Mouse (Mus musculus) erythroblast, adult 5-6 weeks (primary cell): ENCODE measurements around the gene Cers5. TPM values are rescaled to one million over a fixed set of nuclear protein-coding genes. Genes with fewer than 3 reads are reported as not detected.
"Not testable (repeated sequence)": the region's sequence is repeated elsewhere in the genome, so short reads cannot be mapped to it uniquely, and the experiment has no call there.

Source experiments
- ATAC-seq: replicated peaks from 2 replicates; pipeline ENCODE4 v1.8.0; 2016; ENCODE audit warnings: moderate number of reproducible peaks, mild to moderate bottlenecking, moderate TSS enrichment, inconsistent platforms; ENCODE audit not compliant: poor library complexity, low FRiP score, severe bottlenecking
- total RNA-seq, 2 experiments: library from RNA; stranded (forward) in 1 of 2; stranded (reverse) in 1 of 2; fragments of 150-400 nt in 1 of 2; fragments of 200-764, 138-1000 nt in 1 of 2; gene quantifications; 2 replicates each; pipeline versions ENCODE4 v1.2.3 to v1.2.4; 2015 to 2017; ENCODE audit warnings: low replicate concordance in 2 of 2

Cers5 gene
- total RNA-seq, 2 experiments from 2014 or later: 5.9 to 9.2 TPM

DNA sequence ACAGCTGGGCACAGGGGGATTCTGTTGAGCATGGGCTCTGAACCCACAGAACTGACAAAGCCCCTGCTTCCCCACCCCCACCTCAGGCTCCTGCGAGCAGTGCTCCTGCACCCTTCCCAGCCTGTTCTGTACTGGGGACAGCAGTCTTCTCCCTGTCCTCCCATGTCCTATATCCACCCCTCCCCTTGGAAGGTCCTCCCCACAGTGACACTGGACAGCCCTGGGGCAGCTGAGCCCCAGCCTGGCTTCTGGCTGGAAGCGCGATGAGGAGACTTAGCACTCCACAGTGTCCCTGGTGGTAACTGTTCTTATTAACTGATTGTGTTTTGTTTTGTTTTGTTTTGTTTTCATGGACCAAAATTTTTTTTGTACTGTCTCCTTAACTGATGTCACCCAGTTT lies 59.1 kb downstream of the Cers5 start:
- no peak for ATAC-seq

DNA sequence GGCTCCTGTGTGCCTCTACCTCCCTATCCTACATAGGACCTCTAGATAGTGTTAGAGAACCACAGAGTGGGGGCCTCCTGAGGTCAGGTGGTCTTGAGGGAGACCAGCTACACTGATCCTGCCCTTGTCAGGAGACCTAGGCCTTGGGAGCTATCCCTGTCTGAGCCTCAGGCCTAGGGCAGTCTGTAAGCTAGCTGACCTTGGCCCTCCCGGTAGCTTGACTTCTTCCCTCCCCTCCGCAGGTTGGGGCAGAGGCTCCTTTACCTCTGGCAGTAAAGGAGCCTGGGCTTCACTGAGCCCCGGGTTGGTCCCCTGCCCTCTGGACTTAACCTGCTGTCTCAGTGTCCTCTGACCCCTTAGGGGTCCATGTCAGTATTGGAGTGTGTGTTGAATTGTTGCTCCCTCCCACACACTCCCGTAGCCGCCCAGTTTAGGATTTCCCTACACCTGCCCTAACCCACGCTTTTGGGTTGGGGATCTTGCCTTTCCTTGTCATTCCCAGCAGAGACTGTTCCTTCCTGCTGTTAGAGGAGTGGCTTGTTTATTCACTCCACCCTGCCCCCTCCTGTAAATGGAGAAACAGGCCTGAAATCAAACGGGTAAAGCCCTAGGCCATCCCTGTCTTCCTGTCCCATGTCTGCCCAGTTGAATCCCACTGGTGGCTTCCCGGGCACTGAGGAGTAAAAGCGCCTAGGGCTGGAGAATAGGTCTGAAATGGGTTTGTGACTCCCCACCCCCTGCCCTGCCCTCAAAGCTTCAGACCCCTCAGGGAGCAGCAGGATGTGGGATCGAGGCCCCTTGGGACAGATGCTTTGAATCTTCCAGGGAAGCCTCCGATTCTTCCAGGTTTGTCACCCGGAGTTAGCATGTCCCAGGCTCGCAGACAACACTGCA lies 59.8 kb downstream of the Cers5 start:
- ATAC-seq: no peak

DNA sequence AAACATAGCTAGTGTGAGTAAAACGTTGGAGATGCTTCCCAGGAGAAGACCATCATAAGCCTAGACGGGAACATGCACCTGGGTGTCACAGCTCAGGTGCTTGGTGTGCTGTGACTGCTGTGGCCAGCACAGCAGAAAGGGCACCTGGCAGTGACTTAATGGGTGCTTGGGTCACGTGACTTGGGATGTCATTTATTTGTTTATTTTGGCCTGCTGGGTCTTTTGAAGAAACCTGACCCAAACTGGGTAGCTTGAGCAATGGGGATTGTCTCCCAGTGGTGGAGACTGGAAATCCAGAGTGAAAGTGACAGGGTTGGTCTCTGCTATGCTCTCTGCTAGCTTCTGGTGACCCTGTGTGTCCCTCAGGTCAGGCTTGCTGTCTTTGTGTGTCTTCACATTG lies 61.2 kb downstream of the Cers5 start:
- no peak for ATAC-seq

DNA sequence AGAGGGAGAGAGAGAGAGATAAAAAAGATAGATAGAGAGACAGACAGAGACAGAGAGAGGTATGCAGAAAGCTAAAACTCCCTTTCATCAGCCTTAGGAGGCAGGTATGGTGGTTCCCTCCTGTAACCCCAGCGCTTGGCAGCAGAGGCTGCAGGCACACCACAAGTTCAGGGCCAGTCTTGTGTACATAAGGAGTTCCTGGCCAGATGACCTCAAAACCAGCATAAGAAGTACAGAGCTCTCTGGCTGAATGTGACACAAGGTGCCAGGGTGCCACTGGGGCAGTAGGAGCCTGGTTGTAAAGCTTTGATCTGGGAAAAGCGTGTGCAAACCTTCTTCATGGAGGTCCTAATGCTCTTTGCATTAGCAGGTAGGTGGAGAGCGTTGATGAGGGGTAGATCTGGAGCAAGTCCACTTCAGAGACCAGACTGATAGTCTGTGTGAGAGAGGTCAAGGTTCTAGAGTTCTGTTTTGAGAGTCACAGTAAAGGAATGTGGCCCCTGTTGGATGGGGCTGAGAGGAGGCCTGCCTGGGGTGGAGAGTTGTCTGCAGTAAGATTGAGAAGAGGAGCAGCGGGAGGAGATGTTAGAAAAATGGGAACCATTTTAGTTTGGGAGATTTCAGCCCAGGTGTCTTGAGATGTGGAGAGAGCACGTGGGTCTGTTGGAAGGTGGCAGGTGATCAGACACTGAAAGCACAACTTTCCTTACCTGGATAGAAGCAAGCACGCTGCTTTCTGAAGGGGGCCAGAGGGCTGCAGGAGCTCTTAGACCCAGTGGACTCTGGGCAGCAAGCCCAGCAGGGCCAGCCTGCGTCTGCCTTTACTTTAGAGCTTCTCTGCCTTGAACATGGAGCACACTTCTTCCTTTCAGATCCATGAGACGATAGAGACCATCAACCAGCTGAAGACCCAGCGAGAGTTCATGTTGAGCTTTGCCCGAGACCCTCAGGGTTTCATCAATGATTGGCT lies 62.2 kb downstream of the Cers5 start:
- no peak for ATAC-seq

- ATAC-seq: no peak
Observed at GRCm38 (mm10) chr15:99708176-99708575, 64.5 kb downstream of the Cers5 start.

DNA sequence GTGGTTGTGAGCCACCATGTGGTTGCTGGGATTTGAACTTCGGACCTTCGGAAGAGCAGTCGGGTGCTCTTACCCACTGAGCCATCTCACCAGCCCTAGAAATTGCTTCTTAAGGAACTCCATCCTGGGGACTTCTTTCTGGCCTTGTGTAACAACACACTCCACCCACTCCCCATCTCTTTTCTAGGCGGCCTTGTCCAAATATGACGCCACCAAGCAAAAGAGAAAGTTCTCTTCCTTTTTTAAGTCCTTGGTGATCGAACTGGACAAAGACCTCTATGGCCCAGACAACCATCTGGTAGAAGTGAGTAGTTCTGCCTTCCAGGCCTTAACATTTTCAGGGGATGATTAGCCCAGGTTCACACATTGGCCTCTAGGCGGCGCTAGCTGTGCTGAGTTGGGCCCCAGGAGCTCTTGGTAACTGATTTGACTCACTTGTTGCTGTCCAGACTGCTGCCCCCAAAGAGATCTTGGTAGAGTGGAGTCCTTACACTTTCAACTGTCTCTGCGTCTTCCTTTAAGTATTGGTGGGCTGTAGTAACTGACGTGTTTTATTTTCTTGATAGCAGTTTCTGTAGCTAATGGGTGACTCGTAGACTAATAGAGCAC lies 67.1 kb downstream of the Cers5 start, which contains the start of gene Gm17349:
TSS of gene Gm17349 (minus strand) at position 51 of the 609 bp plus-strand sequence.
- peak; percentile 53; the same call in 1 of the 2 replicates for ATAC-seq

GRCm38 (mm10) chr15:99704881-99705280 lies 67.8 kb downstream of the Cers5 start:
- no peak for ATAC-seq

DNA sequence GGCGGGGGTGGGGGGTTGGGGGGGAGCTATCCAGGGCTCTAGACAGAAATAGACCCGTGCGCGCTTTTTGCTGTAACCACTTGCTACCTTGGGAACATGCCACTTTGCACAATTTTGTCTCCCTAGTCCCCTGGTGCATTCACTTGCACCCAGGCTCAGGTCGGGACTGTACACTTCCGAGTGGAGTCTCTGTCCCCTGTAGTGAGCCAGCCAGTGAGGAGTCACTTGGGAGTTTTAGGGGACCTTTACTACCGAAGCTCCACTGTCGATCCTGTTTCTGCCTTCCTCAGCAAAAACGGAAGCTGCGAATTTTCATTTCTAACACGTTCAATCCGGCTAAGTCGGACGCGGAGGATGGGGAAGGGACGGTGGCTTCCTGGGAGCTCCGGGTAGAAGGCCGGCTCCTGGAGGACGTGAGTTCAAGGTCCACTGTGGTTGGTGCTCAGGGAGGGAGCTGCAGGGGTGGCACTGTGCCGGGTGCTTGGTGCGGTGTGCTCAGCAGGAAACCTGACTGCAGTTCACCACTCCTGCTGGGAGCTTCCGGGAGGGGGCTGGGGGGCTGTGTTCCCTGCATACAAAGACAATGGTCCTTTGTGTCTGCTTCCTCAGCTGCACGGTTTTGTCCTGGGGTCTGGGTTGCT lies 68.5 kb downstream of the Cers5 start:
- ATAC-seq: no peak

- no peak for ATAC-seq
Observed at GRCm38 (mm10) chr15:99703676-99704040, 69.0 kb downstream of the Cers5 start.

DNA sequence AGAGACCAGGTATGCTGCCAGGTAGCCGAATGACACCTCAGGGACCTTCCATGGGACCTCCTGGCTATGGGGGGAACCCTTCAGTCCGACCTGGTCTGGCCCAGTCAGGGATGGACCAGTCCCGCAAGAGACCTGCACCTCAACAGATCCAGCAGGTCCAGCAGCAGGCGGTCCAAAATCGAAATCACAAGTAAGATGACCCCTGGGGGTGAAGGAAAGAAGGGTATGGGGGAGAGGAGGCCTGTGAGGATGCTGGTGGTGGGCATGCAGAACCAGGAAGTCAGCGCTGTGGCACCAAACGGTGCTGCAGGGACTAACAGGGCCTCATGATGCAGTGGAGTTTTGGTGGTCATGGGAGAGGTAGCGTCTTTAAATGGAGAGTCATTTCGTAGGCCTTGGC lies 69.6 kb downstream of the Cers5 start:
- ATAC-seq: no peak

DNA sequence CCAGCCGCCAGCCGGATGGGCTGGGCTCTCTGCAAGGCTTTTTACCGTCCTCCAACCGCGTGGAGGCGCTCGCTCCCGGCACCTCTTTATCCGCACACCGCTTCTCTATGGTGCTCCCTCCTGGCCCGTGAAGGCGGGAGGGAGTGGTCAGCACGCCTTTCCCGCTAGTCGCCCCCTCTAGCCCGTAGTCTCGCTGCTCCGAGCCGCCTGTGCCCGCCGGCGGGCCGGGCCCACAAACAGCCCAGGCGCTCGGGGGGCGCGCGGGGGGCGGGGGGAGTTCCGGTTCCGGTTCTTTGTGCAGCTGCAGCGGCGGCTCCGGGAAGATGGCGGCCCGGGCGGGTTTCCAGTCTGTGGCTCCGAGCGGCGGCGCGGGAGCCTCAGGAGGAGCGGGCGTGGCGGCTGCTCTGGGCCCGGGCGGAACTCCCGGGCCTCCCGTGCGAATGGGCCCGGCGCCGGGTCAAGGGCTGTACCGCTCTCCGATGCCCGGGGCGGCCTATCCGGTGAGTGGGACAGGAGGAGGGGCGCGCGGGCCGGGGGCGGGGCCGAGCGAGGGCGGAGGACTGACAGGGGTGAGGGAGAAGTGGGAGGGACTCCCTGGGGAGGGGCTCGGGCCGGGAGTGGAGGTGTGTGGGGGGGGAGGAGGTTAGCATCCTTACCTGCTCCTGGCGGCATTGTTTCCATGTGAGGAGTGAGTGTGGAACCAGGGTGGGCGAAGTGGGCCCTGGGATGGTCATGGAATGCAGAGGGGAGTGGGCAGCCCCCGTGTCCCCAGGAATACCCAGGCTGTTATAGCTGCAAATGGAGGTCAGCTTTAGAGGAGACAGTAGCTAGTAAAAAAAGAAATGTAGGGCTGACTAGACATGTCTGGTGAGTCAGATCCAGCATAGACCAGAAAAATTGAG lies 70.4 kb downstream of the Cers5 start, which contains the start of gene Smarcd1:
TSS of gene Smarcd1 (plus strand) at position 131 of the 902 bp plus-strand sequence.
- peak; percentile 94 for ATAC-seq

DNA sequence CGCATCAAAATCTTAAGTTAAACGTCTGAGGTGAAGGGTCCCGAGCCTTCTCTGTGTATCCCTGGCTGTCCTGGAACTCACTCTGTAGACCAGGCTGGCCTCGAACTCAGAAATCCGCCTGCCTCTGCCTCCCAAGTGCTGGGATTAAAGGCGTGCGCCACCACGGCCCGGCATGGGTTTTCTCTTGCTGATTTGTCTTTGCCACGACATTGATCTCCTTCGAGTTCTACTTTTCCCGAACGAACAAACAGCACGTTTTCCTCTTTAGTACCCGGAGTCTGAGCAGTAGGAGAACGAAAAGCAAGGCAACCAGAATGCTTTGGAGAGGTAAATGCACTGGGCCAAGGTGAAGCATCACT lies 71.1 kb downstream of the Cers5 start:
- not testable (repeated sequence) for ATAC-seq

GRCm38 (mm10) chr15:99700219-99701106 lies 72.2 kb downstream of the Cers5 start:
- ATAC-seq: no peak

GRCm38 (mm10) chr15:99699715-99700114 lies 73.0 kb downstream of the Cers5 start:
- no peak for ATAC-seq

GRCm38 (mm10) chr15:99698533-99699085 lies 74.1 kb downstream of the Cers5 start:
- no peak for ATAC-seq

GRCm38 (mm10) chr15:99697309-99697708 lies 75.4 kb downstream of the Cers5 start:
- ATAC-seq: no peak

GRCm38 (mm10) chr15:99691976-99692375 lies 80.7 kb downstream of the Cers5 start:
- ATAC-seq: no peak
